Mouse (Mus musculus): ENCODE measurements around the gene Olfr437. TPM values are rescaled to one million over a fixed set of nuclear protein-coding genes. Genes with fewer than 3 reads are reported as not detected.
"Not testable (repeated sequence)": the region's sequence is repeated elsewhere in the genome, so short reads cannot be mapped to it uniquely, and the experiment has no call there.

Olfr437 gene
- not detected in 2 replicates for polyA plus RNA-seq (2014; fragmentation: Nextera tagmentation; extraction: Ambion mirVana)

- DNase-seq (ENCODE audit: low spot score) (no peak), ATAC-seq (replicated peaks; ENCODE audit: low FRiP score, low TSS enrichment, low read depth) (no peak)
- no peak within 1 kb of the TSS for H3K9ac ChIP-seq (ENCODE audit: low read length)
- H3K27me3 ChIP-seq (replicated peaks; ENCODE audit: control insufficient read depth, insufficient read depth, low read length), result no peaks in the 10 kb centered on the region
- no peaks in the 10 kb centered on the region for H3K36me3 ChIP-seq (ENCODE audit: control insufficient read depth, insufficient read depth, low read length)
- no peaks in the 10 kb centered on the region for H3K9me3 ChIP-seq (ENCODE audit: control insufficient read depth, low read length)
- no peaks in the 10 kb centered on the region for H3K4me1 ChIP-seq (replicated peaks; ENCODE audit: control insufficient read depth, insufficient read depth, low read length)
- WGBS, result 71% methylated on average over 3 of the region's 3 CpGs
- H3K27ac ChIP-seq (ENCODE audit: low read depth), result no peak within 1 kb of the TSS
- no peak within 1 kb of the TSS for H3K4me3 ChIP-seq (ENCODE audit: low read depth, low read length)
- H3K4me2 ChIP-seq (ENCODE audit: low read length), result no peak within 1 kb of the TSS
Measured at GRCm38 (mm10) chr6:43162982-43163381, at the start of gene Olfr437. Olfr437 (plus strand) TSS chr6:43163282.

GRCm38 (mm10) chr6:43146267-43146666 lies 16.8 kb upstream of the Olfr437 start, which contains the start of gene Olfr237-ps1:
Olfr237-ps1 (plus strand) TSS chr6:43146567.
- not testable (repeated sequence) for H3K4me3 ChIP-seq (ENCODE audit: low read depth, low read length); H3K27me3 ChIP-seq (replicated peaks; ENCODE audit: control insufficient read depth, insufficient read depth, low read length); H3K9me3 ChIP-seq (ENCODE audit: control insufficient read depth, low read length); DNase-seq (ENCODE audit: low spot score); H3K4me1 ChIP-seq (replicated peaks; ENCODE audit: control insufficient read depth, insufficient read depth, low read length); ATAC-seq (replicated peaks; ENCODE audit: low FRiP score, low TSS enrichment, low read depth); H3K9ac ChIP-seq (ENCODE audit: low read length); H3K27ac ChIP-seq (ENCODE audit: low read depth); H3K4me2 ChIP-seq (ENCODE audit: low read length); H3K36me3 ChIP-seq (ENCODE audit: control insufficient read depth, insufficient read depth, low read length)
- WGBS, result 83% methylated on average over 2 of the region's 2 CpGs

- DNase-seq (ENCODE audit: low spot score) (no peak), ATAC-seq (replicated peaks; ENCODE audit: low FRiP score, low TSS enrichment, low read depth) (no peak)
- no peak overlapping the region for H3K4me3 ChIP-seq (ENCODE audit: low read depth, low read length)
- H3K9ac ChIP-seq (ENCODE audit: low read length), result no peak overlapping the region
- H3K27ac ChIP-seq (ENCODE audit: low read depth), result no peak overlapping the region
- no peaks in the 10 kb centered on the region for H3K36me3 ChIP-seq (ENCODE audit: control insufficient read depth, insufficient read depth, low read length)
- no peaks in the 10 kb centered on the region for H3K4me1 ChIP-seq (replicated peaks; ENCODE audit: control insufficient read depth, insufficient read depth, low read length)
- H3K9me3 ChIP-seq (ENCODE audit: control insufficient read depth, low read length), result no peaks in the 10 kb centered on the region
- H3K27me3 ChIP-seq (replicated peaks; ENCODE audit: control insufficient read depth, insufficient read depth, low read length), result no peaks in the 10 kb centered on the region
- 74% methylated on average over 1 of the region's 1 CpGs for WGBS
- no peak overlapping the region for H3K4me2 ChIP-seq (ENCODE audit: low read length)
Measured at GRCm38 (mm10) chr6:43159502-43159901, 3.6 kb upstream of the Olfr437 start.

- Histone ChIP-seq H3K27ac (ENCODE audit: low read depth) (no peak overlapping the region), H3K27me3 (replicated peaks; ENCODE audit: control insufficient read depth, insufficient read depth, low read length) (no peaks in the 10 kb centered on the region), H3K9me3 (ENCODE audit: control insufficient read depth, low read length) (no peaks in the 10 kb centered on the region), H3K4me3 (ENCODE audit: low read depth, low read length) (no peak overlapping the region), H3K36me3 (ENCODE audit: control insufficient read depth, insufficient read depth, low read length) (no peaks in the 10 kb centered on the region), H3K9ac (ENCODE audit: low read length) (no peak overlapping the region), H3K4me2 (ENCODE audit: low read length) (no peak overlapping the region), H3K4me1 (replicated peaks; ENCODE audit: control insufficient read depth, insufficient read depth, low read length) (no peaks in the 10 kb centered on the region)
- no peak for ATAC-seq (replicated peaks; ENCODE audit: low FRiP score, low TSS enrichment, low read depth)
- WGBS, result 91% methylated on average over 4 of the region's 4 CpGs
- DNase-seq (ENCODE audit: low spot score), result no peak
Measured at GRCm38 (mm10) chr6:43167246-43167645, 4.2 kb downstream of the Olfr437 start.

- Histone ChIP-seq H3K4me1 (replicated peaks; ENCODE audit: control insufficient read depth, insufficient read depth, low read length) (no peaks in the 10 kb centered on the region), H3K27ac (ENCODE audit: low read depth) (no peak within 1 kb of the TSS), H3K9ac (ENCODE audit: low read length) (no peak within 1 kb of the TSS), H3K36me3 (ENCODE audit: control insufficient read depth, insufficient read depth, low read length) (no peaks in the 10 kb centered on the region), H3K27me3 (replicated peaks; ENCODE audit: control insufficient read depth, insufficient read depth, low read length) (no peaks in the 10 kb centered on the region), H3K4me2 (ENCODE audit: low read length) (no peak within 1 kb of the TSS), H3K4me3 (ENCODE audit: low read depth, low read length) (no peak within 1 kb of the TSS), H3K9me3 (ENCODE audit: control insufficient read depth, low read length) (no peaks in the 10 kb centered on the region)
- DNase-seq (ENCODE audit: low spot score) (no peak), ATAC-seq (replicated peaks; ENCODE audit: low FRiP score, low TSS enrichment, low read depth) (no peak)
- 65% methylated on average over 4 of the region's 4 CpGs for WGBS
Measured at GRCm38 (mm10) chr6:43171840-43172239, 8.8 kb downstream of the Olfr437 start, which contains the start of gene Olfr13. Olfr13 (plus strand) TSS chr6:43172140.

GRCm38 (mm10) chr6:43178129-43178528 lies 15.0 kb downstream of the Olfr437 start:
- no peaks in the 10 kb centered on the region for H3K36me3 ChIP-seq (ENCODE audit: control insufficient read depth, insufficient read depth, low read length)
- H3K27me3 ChIP-seq (replicated peaks; ENCODE audit: control insufficient read depth, insufficient read depth, low read length), result no peaks in the 10 kb centered on the region
- no peaks in the 10 kb centered on the region for H3K4me1 ChIP-seq (replicated peaks; ENCODE audit: control insufficient read depth, insufficient read depth, low read length)
- ATAC-seq (replicated peaks; ENCODE audit: low FRiP score, low TSS enrichment, low read depth) (no peak), DNase-seq (ENCODE audit: low spot score) (no peak)
- H3K27ac ChIP-seq (ENCODE audit: low read depth), result no peak overlapping the region
- H3K4me2 ChIP-seq (ENCODE audit: low read length), result no peak overlapping the region
- H3K9me3 ChIP-seq (ENCODE audit: control insufficient read depth, low read length), result no peaks in the 10 kb centered on the region
- no peak overlapping the region for H3K9ac ChIP-seq (ENCODE audit: low read length)
- 76% methylated on average over 1 of the region's 1 CpGs for WGBS
- no peak overlapping the region for H3K4me3 ChIP-seq (ENCODE audit: low read depth, low read length)

- ATAC-seq (replicated peaks; ENCODE audit: low FRiP score, low TSS enrichment, low read depth) (no peak), DNase-seq (ENCODE audit: low spot score) (no peak)
- Histone ChIP-seq H3K4me2 (ENCODE audit: low read length) (no peak overlapping the region), H3K4me1 (replicated peaks; ENCODE audit: control insufficient read depth, insufficient read depth, low read length) (no peaks in the 10 kb centered on the region), H3K36me3 (ENCODE audit: control insufficient read depth, insufficient read depth, low read length) (no peaks in the 10 kb centered on the region), H3K27ac (ENCODE audit: low read depth) (no peak overlapping the region), H3K9me3 (ENCODE audit: control insufficient read depth, low read length) (no peaks in the 10 kb centered on the region), H3K4me3 (ENCODE audit: low read depth, low read length) (no peak overlapping the region), H3K9ac (ENCODE audit: low read length) (no peak overlapping the region), H3K27me3 (replicated peaks; ENCODE audit: control insufficient read depth, insufficient read depth, low read length) (no peaks in the 10 kb centered on the region)
- WGBS, result 57% methylated on average over 6 of the region's 6 CpGs
Measured at GRCm38 (mm10) chr6:43178584-43179501, 15.8 kb downstream of the Olfr437 start.

GRCm38 (mm10) chr6:43190986-43191385 lies 27.9 kb downstream of the Olfr437 start:
- WGBS, result 52% methylated on average over 3 of the region's 3 CpGs
- H3K4me3 ChIP-seq (ENCODE audit: low read depth, low read length), result no peak overlapping the region
- no peaks in the 10 kb centered on the region for H3K9me3 ChIP-seq (ENCODE audit: control insufficient read depth, low read length)
- H3K4me2 ChIP-seq (ENCODE audit: low read length), result no peak overlapping the region
- H3K4me1 ChIP-seq (replicated peaks; ENCODE audit: control insufficient read depth, insufficient read depth, low read length), result no peaks in the 10 kb centered on the region
- DNase-seq (ENCODE audit: low spot score) (no peak), ATAC-seq (replicated peaks; ENCODE audit: low FRiP score, low TSS enrichment, low read depth) (no peak)
- no peaks in the 10 kb centered on the region for H3K27me3 ChIP-seq (replicated peaks; ENCODE audit: control insufficient read depth, insufficient read depth, low read length)
- no peak overlapping the region for H3K27ac ChIP-seq (ENCODE audit: low read depth)
- no peak overlapping the region for H3K9ac ChIP-seq (ENCODE audit: low read length)
- H3K36me3 ChIP-seq (ENCODE audit: control insufficient read depth, insufficient read depth, low read length), result no peaks in the 10 kb centered on the region

- H3K36me3 ChIP-seq (ENCODE audit: control insufficient read depth, insufficient read depth, low read length), result no peaks in the 10 kb centered on the region
- no peaks in the 10 kb centered on the region for H3K27me3 ChIP-seq (replicated peaks; ENCODE audit: control insufficient read depth, insufficient read depth, low read length)
- DNase-seq (ENCODE audit: low spot score) (no peak), ATAC-seq (replicated peaks; ENCODE audit: low FRiP score, low TSS enrichment, low read depth) (no peak)
- no peak within 1 kb of the TSS for H3K4me2 ChIP-seq (ENCODE audit: low read length)
- H3K4me3 ChIP-seq (ENCODE audit: low read depth, low read length), result no peak within 1 kb of the TSS
- H3K9me3 ChIP-seq (ENCODE audit: control insufficient read depth, low read length), result no peaks in the 10 kb centered on the region
- H3K4me1 ChIP-seq (replicated peaks; ENCODE audit: control insufficient read depth, insufficient read depth, low read length), result no peaks in the 10 kb centered on the region
- H3K9ac ChIP-seq (ENCODE audit: low read length), result no peak within 1 kb of the TSS
- H3K27ac ChIP-seq (ENCODE audit: low read depth), result no peak within 1 kb of the TSS
Measured at GRCm38 (mm10) chr6:43196781-43197180, 33.7 kb downstream of the Olfr437 start, which contains the start of gene Olfr435. Olfr435 (plus strand) TSS chr6:43197146.

Data from intestine, embryonic 14.5 days (tissue).